Mouse (Mus musculus): ENCODE measurements around the gene Nsmce4a.

Nsmce4a gene

DNA sequence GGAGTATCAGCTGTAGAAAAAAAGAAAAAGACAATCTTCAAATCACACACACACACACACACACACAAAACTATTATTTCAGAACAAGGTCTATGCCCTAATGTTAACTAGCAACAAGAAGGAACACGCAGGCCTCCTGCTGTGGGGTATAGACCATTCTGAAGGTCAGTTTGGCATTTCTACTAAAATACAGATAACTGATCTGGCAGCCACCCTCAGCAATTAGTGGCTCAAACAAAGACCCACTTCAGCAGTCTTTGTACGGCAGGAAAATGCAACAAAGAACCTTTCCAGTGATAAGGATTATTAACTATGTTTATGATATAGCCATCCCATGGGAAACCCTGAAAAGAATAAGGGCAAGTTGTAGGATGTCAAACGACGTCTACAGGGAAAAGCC is 35.9 kb downstream of the Nsmce4a start:
- no peak for DNase-seq (ENCODE audit: low read depth, low spot score)

- DNase-seq (ENCODE audit: low read depth, low spot score), result no peak
Measured at GRCm38 (mm10) chr7:130535174-130535573, 37.7 kb downstream of the Nsmce4a start.

- DNase-seq (ENCODE audit: low read depth, low spot score), result peak; percentile 88
Measured at GRCm38 (mm10) chr7:130533316-130534260, 39.3 kb downstream of the Nsmce4a start.

GRCm38 (mm10) chr7:130531138-130531537 is 41.8 kb downstream of the Nsmce4a start:
- DNase-seq (ENCODE audit: low read depth, low spot score), result peak; percentile 39

DNA sequence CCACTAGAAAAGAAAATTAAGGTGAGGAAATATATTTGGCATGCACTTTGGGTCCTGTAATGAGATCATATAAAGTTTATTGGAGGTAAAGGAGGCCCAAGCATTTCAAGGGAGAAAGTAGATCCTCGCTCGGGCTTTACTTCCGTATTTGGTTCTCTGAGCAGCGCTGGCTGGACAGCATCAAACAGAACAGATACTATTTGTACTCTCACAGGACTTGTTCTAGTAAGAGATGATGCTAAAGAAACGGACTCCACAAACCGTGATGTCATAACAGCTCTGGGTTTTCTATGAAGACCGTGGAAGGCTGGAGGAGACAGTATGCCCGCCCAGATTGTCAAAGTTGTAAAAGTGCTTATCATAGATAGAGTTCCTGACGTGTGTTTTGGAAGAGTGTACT is 45.6 kb downstream of the Nsmce4a start:
- DNase-seq (ENCODE audit: low read depth, low spot score), result no peak

DNA sequence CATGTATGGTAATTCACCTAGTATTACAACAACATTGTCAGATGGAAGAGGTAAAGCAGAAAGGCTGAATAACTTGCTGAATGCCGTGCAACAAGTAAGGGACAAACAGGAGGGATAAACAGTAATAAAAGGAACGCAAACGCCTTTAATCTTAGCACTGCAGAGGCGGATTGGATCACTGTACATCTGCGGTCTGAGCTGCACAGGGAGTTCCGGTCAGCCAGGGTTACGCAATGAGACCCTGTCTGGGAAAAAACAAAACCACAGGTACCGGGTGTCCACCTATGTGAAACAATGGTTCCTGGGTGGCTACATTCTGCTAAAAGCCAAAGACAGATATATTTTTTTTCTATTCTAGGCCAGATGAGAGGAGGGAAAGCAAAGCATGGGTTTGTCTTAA is 49.5 kb downstream of the Nsmce4a start:
- DNase-seq (ENCODE audit: low read depth, low spot score), result no peak

DNA sequence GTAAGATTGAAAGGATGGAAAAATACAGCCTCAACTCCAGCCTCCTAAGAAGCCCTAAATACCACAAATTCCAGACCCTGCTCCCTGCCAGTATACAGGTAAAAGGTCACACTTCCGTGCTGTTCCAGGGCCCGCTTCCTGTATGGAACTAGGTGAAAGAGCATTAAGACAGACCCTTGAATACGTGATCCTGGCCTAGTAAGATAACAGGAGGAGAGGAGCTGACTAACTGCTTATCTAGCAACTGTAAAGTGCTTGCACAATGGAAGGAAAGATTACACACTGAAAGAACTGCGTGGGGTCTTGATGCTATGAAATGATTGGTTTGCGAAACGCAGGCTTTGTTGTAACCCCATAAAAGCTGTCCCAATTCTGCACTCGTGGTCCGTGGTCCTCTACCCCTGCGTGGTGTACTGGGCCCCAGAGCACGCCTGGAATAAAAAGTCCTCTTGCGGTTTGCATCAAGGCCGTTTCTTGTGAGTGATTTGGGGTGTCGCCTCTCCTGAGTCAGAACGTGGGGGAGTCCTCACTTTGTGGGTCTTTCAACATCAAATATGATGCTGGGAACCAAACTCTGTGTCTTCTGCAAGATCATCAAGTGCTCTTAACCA is 52.0 kb downstream of the Nsmce4a start:
- no peak for DNase-seq (ENCODE audit: low read depth, low spot score)

DNA sequence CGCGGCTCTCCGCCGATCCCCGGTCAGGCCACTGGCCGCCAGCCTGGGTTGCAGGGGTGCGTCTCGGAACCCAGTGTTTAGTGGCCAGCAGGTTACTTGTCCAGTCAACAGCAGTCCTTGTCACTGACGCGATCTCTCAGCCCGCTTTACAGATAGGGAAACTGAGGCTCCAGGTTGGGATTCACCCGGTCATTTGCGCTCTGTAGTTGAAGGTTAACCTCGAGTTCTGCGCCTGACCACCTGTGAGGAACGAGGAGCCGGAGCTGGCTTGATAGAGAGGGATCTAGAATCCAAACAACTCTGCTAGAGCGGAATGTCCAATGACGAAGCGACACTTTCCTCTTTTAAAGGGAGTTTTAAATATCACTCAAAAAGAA is 52.9 kb downstream of the Nsmce4a start, which contains the start of gene Ate1:
Gene Ate1, minus strand, starts transcription at position 321 of the 377 bp plus-strand sequence.
- no peak for DNase-seq (ENCODE audit: low read depth, low spot score)

GRCm38 (mm10) chr7:130519096-130520048 is 53.5 kb downstream of the Nsmce4a start:
- DNase-seq (ENCODE audit: low read depth, low spot score), result peak; percentile 96

GRCm38 (mm10) chr7:130518213-130519095 is 54.5 kb downstream of the Nsmce4a start:
- no peak for DNase-seq (ENCODE audit: low read depth, low spot score)

GRCm38 (mm10) chr7:130510243-130510642 is 62.7 kb downstream of the Nsmce4a start:
- DNase-seq (ENCODE audit: low read depth, low spot score), result no peak

GRCm38 (mm10) chr7:130503006-130503405 is 69.9 kb downstream of the Nsmce4a start:
- DNase-seq (ENCODE audit: low read depth, low spot score), result no peak

DNA sequence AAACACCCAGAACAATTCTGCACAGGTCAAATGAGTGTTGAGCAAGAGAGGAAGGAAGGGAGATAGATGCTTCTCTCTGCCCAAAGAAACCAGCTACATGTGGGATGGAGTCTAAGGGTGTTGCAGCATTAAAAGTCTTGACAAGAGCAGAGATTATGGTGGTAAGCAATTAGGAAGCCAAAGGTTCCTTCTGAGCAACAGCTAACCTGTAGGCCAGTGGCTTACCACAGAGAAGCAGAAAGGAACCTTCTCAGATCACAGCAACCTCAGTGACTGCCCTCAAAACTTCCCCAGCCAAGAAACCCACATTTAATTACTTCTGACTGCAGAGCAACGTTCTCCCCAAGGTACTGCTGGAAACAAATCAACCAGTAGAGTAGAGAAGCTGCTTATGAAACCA is 71.4 kb downstream of the Nsmce4a start:
- DNase-seq (ENCODE audit: low read depth, low spot score), result no peak

DNA sequence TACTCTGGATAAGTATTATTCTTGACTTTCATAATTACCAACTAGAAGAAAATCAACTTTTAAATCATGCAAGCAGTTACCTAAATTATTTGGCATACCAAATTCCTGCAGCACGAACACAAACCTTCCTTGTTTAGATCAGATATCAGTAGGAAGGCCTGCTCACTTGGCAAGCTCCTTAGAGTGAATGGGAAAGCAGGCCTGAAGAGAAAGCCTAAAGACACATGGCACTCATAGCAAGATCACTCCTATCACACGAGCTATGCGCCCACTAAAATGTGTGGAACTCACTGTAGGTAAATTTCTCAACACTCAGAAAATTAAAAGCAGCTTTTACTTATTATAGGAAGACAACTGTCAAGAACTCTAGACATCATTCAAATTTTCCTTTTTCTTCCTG is 79.6 kb downstream of the Nsmce4a start:
- DNase-seq (ENCODE audit: low read depth, low spot score), result no peak

DNA sequence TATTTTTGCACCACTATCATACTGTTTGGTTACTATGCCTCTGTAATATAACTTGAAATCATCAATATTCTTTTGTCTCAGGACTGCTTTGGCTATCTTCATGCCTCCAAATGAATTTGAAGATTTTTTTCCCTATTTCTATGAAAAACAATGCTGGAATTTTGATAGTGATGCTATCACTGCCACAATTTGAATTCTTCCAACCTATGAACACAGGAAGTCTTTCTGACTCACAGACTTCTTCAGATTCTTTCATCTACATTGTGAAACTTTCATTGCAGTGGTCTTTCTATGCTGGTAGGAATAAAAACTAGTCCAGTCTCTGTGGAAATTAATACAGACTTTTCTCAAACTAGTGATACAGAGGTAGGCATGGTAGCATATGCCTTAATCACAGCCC is 80.9 kb downstream of the Nsmce4a start:
- DNase-seq (ENCODE audit: low read depth, low spot score), result no peak
